Mouse (Mus musculus) liver, adult (tissue): ENCODE data around the gene Atp2a3.

Experiments used
- GATA4 ChIP-seq: IDR thresholded peaks from 2 replicates; pipeline ENCODE4 v1.6.1; 2014; ENCODE audit warnings: mild to moderate bottlenecking, low read length; ENCODE audit not compliant: insufficient replicate concordance

Atp2a3 gene

DNA sequence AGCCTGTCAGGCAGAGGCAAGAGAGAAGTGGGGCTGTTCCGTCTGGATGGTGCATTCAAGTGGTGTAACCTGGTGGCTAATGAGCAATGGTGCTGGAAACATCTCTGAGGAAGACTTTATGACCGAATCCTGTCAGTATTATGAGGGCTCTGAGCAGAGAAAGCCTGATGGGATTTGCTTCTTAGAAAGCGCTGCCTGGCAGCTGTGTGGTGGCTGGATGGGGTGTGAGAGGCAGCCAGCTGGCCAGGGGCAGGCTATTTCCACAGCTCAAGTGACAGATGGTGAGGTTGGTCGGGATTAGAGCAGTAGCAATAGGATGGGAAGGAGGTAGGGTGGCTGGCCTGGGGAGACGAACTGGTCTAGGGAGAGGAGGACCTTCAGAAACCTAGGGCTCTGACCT, 70.6 kb downstream of the Atp2a3 start:
- TF ChIP-seq GATA4: no peak

DNA sequence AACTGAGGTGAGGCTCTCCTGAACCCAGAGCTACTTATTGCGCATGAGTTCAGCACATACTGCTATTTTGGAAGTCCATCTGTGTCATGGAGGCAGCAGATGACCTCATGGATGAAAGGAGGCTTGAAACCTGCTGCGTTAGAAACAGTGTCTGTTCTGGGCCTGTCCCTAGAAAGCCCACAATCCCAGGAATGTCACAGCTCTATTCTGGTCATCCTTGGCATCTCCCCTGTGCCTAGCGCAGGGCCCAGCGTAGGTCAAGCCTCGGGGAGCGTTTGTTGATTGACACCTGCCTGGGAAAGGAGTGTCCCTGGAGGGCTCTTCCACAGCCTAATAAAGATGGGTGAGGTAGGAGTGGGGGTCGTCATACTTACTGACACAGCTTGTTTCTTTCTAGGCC, 75.1 kb downstream of the Atp2a3 start:
- no peak for TF ChIP-seq GATA4

DNA sequence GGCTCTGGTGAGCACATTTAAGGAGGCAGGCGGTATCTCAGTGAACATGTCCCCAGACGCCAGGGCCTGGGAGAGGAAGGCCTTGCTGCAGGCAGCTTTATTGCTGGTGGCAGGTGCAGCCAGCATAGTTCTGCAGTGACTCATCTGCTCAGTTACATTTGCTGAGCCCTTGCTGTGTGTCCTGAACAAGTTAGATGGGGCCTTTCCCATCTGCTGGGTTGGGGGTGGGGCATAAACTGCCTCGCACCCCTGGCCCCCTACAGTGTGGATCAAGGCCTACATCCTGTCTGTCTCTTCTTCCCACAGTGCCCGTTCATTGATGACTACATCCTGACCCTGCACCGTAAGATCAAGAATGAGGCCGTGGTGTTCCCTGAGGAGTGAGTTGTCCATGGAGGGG, 75.9 kb downstream of the Atp2a3 start:
- no peak for TF ChIP-seq GATA4

DNA sequence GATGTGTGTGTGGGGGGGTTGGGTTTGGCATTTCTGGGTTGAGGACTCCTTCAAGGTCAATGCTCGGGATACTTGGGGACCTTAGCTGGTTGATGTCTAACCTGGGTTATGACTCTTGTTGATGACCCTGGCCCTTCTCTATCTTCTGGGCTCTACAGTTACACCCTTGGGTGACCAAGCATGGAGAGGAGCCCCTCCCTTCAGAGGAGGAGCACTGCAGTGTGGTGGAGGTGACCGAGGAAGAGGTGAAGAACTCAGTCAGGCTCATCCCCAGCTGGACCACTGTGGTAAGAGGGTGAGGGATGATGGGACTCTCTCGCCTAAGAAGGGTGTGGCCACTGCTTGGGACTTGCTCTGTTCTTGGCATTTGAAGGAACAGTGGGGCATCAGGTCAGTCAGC, 76.7 kb downstream of the Atp2a3 start:
- no peak for TF ChIP-seq GATA4

DNA sequence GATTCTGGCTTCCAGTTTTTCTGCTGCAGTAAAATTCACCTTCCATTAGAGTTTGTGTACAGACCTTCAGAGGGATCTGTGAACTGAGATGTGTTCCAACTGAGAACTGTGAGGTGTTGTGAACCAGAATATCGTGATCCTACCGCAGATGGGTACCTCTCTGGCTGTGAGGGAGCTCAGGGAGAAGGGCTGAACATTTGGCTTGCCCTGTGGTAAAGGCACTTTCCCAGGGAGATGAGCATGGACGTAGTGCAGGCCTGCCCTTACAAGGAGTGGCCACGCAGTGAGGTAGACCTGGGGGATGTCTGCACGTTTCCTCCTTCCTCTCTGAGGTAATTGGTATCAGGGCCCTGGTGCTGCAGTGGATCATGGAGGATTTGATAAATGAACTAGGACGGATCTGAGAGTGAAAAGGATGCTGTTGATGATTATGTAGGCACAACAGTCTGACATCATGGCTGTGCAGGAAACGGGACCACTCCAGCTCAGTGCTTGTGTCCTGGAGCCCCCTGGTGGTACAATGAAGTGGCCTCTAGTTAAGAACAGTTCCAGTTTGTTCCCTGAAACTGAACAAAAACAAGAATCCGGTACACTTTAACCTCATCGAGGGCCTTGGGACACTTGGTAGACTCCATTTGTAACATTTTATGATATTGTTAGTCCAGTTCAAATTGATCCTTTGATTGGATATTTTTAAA, 78.3 kb downstream of the Atp2a3 start:
- TF ChIP-seq GATA4: no peak
